Mouse (Mus musculus): ENCODE results near the gene Egr4. TPM values are rescaled to one million over a fixed set of nuclear protein-coding genes. Genes with fewer than 3 reads are reported as not detected.

Gene Egr4
- polyA plus RNA-seq, 1 experiment: not detected

- H3K27ac ChIP-seq (ENCODE audit: insufficient read depth, low read depth, low read length): no peak overlapping the region
- TF ChIP-seq CTCF (IDR thresholded peaks at IDR 0.05; ENCODE audit: extremely low read depth, insufficient read length, insufficient replicate concordance, low read depth, low read length) (no peak), POLR2A (IDR thresholded peaks at IDR 0.05; ENCODE audit: low read depth, low read length) (no peak)
- H3K4me3 ChIP-seq (ENCODE audit: low read depth, low read length): no peak overlapping the region
- no peaks in the 10 kb centered on the region for H3K27me3 ChIP-seq (ENCODE audit: control insufficient read depth, insufficient read depth, low read length)
- H3K36me3 ChIP-seq (ENCODE audit: control insufficient read depth, insufficient read depth, low read length): no peaks in the 10 kb centered on the region
- H3K4me1 ChIP-seq (ENCODE audit: control insufficient read depth, insufficient read depth, insufficient read length, low read length): no peaks in the 10 kb centered on the region
These were observed 16.4 kb downstream of the Egr4 start for GRCm38 (mm10) chr6:85496976-85497375.

DNA sequence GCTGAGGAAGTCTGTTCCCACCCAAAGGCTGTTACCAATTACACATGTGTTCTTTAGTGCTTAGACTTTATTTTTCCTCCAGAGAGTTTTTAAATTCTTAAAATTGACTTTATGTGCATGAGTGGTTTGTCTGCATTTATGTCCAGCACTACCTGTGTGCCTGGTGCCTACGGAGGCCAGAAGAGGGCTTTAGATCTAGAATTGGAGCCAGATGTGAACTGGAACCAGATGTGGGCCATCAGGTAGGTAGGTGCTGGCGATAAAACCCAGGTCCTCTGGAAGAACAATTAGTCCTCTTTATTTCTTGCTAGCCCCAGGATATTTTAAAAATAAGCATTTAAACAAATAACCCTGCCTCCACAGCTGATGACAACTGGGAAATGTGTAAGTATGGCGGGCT lies 21.8 kb downstream of the Egr4 start:
- WGBS: 91% methylated on average over 3 of the region's 3 CpGs
- TF ChIP-seq CTCF (IDR thresholded peaks at IDR 0.05; ENCODE audit: extremely low read depth, insufficient read length, insufficient replicate concordance, low read depth, low read length) (no peak), POLR2A (IDR thresholded peaks at IDR 0.05; ENCODE audit: low read depth, low read length) (no peak)
- Histone ChIP-seq H3K4me3 (ENCODE audit: low read depth, low read length) (no peak overlapping the region), H3K4me1 (ENCODE audit: control insufficient read depth, insufficient read depth, insufficient read length, low read length) (no peaks in the 10 kb centered on the region), H3K36me3 (ENCODE audit: control insufficient read depth, insufficient read depth, low read length) (no peaks in the 10 kb centered on the region), H3K27me3 (ENCODE audit: control insufficient read depth, insufficient read depth, low read length) (no peaks in the 10 kb centered on the region), H3K27ac (ENCODE audit: insufficient read depth, low read depth, low read length) (no peak overlapping the region)

GRCm38 (mm10) chr6:85490252-85490651 lies 23.1 kb downstream of the Egr4 start:
- Histone ChIP-seq H3K4me3 (ENCODE audit: low read depth, low read length) (no peak overlapping the region), H3K27ac (ENCODE audit: insufficient read depth, low read depth, low read length) (no peak overlapping the region), H3K36me3 (ENCODE audit: control insufficient read depth, insufficient read depth, low read length) (no peaks in the 10 kb centered on the region), H3K4me1 (ENCODE audit: control insufficient read depth, insufficient read depth, insufficient read length, low read length) (no peaks in the 10 kb centered on the region), H3K27me3 (ENCODE audit: control insufficient read depth, insufficient read depth, low read length) (no peaks in the 10 kb centered on the region)
- TF ChIP-seq POLR2A (IDR thresholded peaks at IDR 0.05; ENCODE audit: low read depth, low read length) (no peak), CTCF (IDR thresholded peaks at IDR 0.05; ENCODE audit: extremely low read depth, insufficient read length, insufficient replicate concordance, low read depth, low read length) (no peak)
- WGBS: 83% methylated on average over 4 of the region's 4 CpGs

GRCm38 (mm10) chr6:85489717-85490116 lies 23.7 kb downstream of the Egr4 start:
- no peaks in the 10 kb centered on the region for H3K36me3 ChIP-seq (ENCODE audit: control insufficient read depth, insufficient read depth, low read length)
- H3K4me3 ChIP-seq (ENCODE audit: low read depth, low read length): no peak overlapping the region
- H3K4me1 ChIP-seq (ENCODE audit: control insufficient read depth, insufficient read depth, insufficient read length, low read length): no peaks in the 10 kb centered on the region
- TF ChIP-seq POLR2A (IDR thresholded peaks at IDR 0.05; ENCODE audit: low read depth, low read length) (no peak), CTCF (IDR thresholded peaks at IDR 0.05; ENCODE audit: extremely low read depth, insufficient read length, insufficient replicate concordance, low read depth, low read length) (no peak)
- 46% methylated on average over 3 of the region's 3 CpGs for WGBS
- H3K27me3 ChIP-seq (ENCODE audit: control insufficient read depth, insufficient read depth, low read length): 0 out of 2 replicates have a peak, but pooled peaks cover 4% of the 10 kb centered on the region
- no peak overlapping the region for H3K27ac ChIP-seq (ENCODE audit: insufficient read depth, low read depth, low read length)

DNA sequence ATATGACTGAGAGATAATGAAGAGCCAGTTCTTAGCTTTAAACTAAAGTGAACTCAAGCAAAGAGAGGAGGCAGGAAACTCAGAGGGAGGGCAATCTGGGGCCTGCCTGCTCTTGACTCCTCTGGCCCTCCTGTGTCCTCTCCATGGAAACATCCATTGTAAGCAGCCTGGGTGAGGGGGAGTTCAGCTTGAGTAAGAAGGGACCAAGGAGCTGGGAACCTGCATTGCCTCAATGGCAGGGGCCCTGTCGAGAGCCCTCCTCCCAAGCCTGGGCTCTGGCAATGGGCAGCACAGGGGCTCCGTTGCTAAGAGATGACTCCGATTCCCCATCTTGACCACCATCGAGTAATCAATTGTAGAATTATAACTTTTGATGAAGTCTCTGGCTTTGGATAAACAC lies 24.9 kb downstream of the Egr4 start:
- H3K4me1 ChIP-seq (ENCODE audit: control insufficient read depth, insufficient read depth, insufficient read length, low read length): no peaks in the 10 kb centered on the region
- H3K4me3 ChIP-seq (ENCODE audit: low read depth, low read length): no peak overlapping the region
- H3K36me3 ChIP-seq (ENCODE audit: control insufficient read depth, insufficient read depth, low read length): no peaks in the 10 kb centered on the region
- peaks cover 13% of the 10 kb centered on the region; the same call in 1 of the 2 replicates for H3K27me3 ChIP-seq (ENCODE audit: control insufficient read depth, insufficient read depth, low read length)
- 92% methylated on average over 4 of the region's 4 CpGs for WGBS
- no peak overlapping the region for H3K27ac ChIP-seq (ENCODE audit: insufficient read depth, low read depth, low read length)
- TF ChIP-seq POLR2A (IDR thresholded peaks at IDR 0.05; ENCODE audit: low read depth, low read length) (no peak), CTCF (IDR thresholded peaks at IDR 0.05; ENCODE audit: extremely low read depth, insufficient read length, insufficient replicate concordance, low read depth, low read length) (no peak)

- H3K27me3 ChIP-seq (ENCODE audit: control insufficient read depth, insufficient read depth, low read length): peaks cover 13% of the 10 kb centered on the region; the same call in 1 of the 2 replicates
These were observed 27.7 kb downstream of the Egr4 start for GRCm38 (mm10) chr6:85485738-85486137.

DNA sequence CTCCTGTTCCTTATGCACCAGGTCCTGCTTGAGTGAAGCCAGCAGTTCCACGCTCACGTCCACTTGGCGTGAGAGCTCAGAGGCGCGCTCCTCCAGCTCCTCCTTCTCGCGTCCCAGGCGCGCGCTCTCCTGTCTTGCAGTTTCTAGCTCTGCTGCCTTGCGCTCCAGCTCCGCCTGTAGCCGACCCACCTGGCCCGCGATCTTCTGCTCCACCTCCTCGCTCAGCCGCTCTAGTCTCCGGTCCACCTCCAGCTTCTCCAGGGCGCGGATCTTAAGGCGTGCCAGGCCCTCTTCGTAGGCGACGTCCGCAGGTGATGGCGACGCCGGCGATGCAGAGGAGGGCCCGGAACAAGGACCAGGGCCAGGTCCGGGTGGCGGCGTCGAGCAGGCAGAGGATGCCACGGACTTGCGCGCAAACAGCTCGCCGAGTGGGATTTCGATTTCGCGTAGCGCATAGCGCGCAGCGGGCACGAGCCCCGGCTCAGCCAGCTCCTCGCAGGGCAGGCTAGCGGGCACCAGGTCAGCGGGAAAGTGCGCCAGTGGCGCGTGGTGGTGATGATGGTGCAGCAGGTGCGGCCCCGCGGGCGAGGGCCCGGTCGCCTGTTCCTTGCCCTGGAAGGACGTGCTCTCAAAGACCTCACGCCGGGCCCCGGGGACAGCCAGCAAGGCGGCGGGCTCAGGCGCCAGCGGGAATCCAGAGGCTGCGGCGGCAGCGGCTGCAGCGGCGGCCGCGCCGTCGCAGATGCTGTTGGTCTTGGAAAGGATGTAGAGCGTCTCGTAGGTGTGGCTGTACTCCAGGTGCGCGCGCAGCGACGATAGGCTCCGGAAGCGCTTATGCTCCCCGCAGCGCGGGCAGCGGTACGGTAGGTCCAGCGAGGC lies 29.3 kb downstream of the Egr4 start:
- H3K4me3 ChIP-seq (ENCODE audit: low read depth, low read length): peak overlapping the region; percentile 20
- no peak overlapping the region for H3K27ac ChIP-seq (ENCODE audit: insufficient read depth, low read depth, low read length)
- H3K36me3 ChIP-seq (ENCODE audit: control insufficient read depth, insufficient read depth, low read length): no peaks in the 10 kb centered on the region
- no peaks in the 10 kb centered on the region for H3K4me1 ChIP-seq (ENCODE audit: control insufficient read depth, insufficient read depth, insufficient read length, low read length)
- TF ChIP-seq POLR2A (IDR thresholded peaks at IDR 0.05; ENCODE audit: low read depth, low read length) (no peak), CTCF (IDR thresholded peaks at IDR 0.05; ENCODE audit: extremely low read depth, insufficient read length, insufficient replicate concordance, low read depth, low read length) (no peak)
- WGBS: 4% methylated on average over 92 of the region's 92 CpGs
- H3K27me3 ChIP-seq (ENCODE audit: control insufficient read depth, insufficient read depth, low read length): peaks cover 13% of the 10 kb centered on the region; the same call in 1 of the 2 replicates

More at GRCm38 (mm10) chr6:85485738-85486137, 27.7 kb downstream of the Egr4 start:
- Histone ChIP-seq H3K27ac (ENCODE audit: insufficient read depth, low read depth, low read length) (no peak overlapping the region), H3K4me1 (ENCODE audit: control insufficient read depth, insufficient read depth, insufficient read length, low read length) (no peaks in the 10 kb centered on the region), H3K4me3 (ENCODE audit: low read depth, low read length) (no peak overlapping the region), H3K36me3 (ENCODE audit: control insufficient read depth, insufficient read depth, low read length) (no peaks in the 10 kb centered on the region)
- WGBS: 79% methylated on average over 2 of the region's 2 CpGs
- TF ChIP-seq POLR2A (IDR thresholded peaks at IDR 0.05; ENCODE audit: low read depth, low read length): no peak
- no peak for TF ChIP-seq CTCF (IDR thresholded peaks at IDR 0.05; ENCODE audit: extremely low read depth, insufficient read length, insufficient replicate concordance, low read depth, low read length)
